Mouse (Mus musculus): ENCODE measurements at regions not wholly inside any gene's neighbourhood (a gene's known extent, or its start where the extent isn't known, plus 50 kb on each side); places are given as distances from the start of the nearest gene placed in this dataset.

DNA sequence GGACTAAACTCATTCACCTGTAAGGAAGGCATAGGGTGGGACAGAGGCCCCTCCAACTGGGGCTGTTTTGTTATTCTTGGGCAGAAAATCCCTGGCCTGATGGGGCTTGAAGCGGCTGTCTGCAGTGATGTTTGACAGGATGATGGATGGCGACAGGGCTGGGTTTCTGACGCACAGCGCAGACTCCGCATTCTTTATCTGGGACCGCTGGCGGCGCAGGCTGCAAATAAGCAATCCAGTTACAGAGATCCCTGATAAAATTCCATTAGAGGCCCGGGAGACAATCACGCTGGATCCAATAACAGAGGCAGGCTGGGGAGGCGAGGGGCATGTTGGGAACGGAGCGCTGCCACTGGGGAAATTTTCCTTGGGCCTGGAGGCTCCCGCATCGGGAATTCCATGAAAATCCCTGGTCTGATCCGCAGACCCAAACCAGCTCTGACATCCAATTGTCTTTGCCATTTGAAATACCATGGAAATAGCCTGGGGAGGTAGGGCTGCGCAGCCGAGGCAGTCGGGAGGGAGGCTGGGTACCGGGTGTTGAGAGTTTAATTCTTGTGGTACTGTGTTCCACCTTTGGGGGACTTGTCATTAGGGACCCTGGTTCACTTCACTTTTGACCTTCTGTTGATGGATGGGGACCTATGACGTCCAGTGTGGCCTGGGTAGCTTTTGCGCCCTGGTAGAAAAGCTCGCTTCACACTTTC lies 99.0 kb upstream of the Sdk2 start:
- no peak for DNase-seq (ENCODE audit: low read depth)

DNA sequence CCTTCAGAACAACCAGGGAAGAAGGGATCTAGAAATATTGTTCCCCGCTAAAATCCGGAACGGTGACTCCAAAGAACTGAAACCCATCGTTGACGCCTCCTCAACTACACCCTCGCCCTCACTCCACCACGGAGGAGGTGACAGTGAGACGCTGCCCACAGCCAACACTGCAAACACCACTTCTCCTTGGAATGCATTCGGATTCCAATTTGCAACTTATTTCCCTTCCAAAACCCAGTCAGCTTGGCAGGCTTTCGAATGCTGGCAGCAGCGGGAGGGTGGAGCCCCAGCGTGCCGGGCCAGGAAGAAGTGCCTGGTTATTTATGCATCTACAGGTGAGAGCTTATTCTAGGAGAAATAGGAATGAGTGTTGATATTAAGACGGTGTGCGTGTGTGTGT lies 85.9 kb upstream of the Sdk2 start:
- peak; percentile 2 for DNase-seq (ENCODE audit: low read depth)

DNA sequence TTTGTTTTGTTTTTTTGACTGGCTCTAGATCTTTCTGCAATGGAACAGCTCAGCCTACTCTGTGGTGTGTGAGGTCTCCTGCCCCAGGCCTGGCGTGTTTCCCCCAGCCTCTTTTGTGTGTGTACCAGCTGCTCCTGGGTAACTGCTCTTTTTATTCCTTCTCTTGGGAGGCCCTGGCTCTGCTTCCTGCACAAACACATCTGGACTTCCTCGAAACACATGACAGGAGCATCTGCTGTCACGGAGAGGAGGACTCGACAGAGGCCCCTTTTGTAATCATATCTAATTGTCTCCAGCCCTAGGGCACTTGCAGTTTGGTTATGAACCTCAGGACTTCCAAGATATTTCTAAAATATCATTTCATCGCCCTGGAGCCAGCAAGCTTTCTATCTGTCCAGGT lies 79.5 kb upstream of the Sdk2 start:
- no peak for DNase-seq (ENCODE audit: low read depth)

DNA sequence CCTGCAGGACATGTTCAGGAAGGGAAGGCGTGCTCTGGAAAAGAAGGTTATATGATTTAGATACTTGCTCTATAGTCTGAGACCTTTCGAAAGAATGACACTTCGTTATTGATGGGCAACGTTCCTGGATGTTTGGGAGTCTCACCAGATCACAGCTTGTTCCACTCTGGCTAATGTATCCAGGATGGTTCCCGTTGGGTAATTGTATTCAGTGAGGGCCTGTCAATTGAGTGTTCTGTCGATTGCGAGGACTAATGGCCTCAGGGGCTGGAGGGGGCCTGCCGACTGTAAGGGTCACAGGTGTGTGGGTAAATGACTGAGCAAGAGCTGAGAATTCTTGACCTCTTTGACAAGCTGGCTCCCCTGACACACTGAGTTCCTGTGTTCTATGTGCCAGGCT lies 62.4 kb upstream of the Sdk2 start:
- DNase-seq (ENCODE audit: low read depth) = no peak

- no peak for DNase-seq (ENCODE audit: low read depth)
Observed at GRCm38 (mm10) chr11:114128841-114129240, 62.0 kb upstream of the Sdk2 start.

- no peak for DNase-seq (ENCODE audit: low read depth)
Observed at GRCm38 (mm10) chr11:114127426-114127825, 60.6 kb upstream of the Sdk2 start.

DNA sequence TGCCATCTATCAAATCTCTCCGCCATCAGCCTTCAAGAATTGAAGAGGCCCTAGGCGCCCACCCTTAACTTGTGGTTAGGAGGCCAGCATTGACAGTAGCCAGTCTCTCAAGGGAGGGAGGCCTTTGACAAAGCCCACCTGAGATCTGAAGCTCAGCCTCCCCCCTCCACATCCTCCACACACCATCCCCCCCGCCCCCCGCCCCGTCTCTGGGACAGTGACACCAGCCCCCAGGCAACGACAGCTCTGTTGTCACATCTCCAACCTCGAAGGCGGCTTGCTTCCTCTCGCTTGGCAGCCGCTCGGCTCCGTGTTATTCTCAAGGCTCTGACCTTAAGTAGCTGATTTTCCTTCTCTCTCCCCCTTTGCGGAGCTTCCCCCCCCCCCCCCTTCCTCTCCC lies 55.3 kb upstream of the Sdk2 start:
- no peak for DNase-seq (ENCODE audit: low read depth)

DNA sequence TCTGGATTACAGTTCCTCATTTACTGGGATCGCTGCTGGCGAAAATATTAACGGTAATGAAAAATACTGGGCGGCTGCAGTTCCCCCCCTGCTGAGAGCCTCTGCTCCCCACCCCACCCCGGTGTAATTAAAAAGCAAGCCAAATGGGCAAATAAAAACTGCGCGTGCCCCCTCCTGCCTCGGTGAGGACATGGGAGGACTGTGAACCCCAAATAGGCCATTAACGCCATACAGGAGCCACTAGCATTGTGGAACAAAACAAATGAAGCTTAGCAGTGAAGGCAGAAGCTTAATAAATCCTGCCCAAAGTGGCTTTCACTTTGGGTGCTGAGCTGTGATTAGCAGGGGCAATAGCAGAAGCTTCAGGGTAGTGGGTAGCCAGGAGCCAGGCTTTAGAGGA lies 52.3 kb upstream of the Sdk2 start:
- DNase-seq (ENCODE audit: low read depth) = no peak

Data from fibroblast of lung, adult 2 months (primary cell).